Mouse (Mus musculus) testis, adult 2 months (tissue): ENCODE data around the gene Nr2c2. TPM values are rescaled to one million over a fixed set of nuclear protein-coding genes. Genes with fewer than 3 reads are reported as not detected.
"Not testable (repeated sequence)": the region's sequence is repeated elsewhere in the genome, so short reads cannot be mapped to it uniquely, and the experiment has no call there.

ENCODE experiments used
- H3K27ac ChIP-seq: fragments of 200-500 bp; 2 replicates; pipeline ENCODE4 v1.5.1; 2012; ENCODE audit warnings: low read depth, low read length; ENCODE audit not compliant: control insufficient read depth, insufficient read depth
- H3K27me3 ChIP-seq: fragments of 200-500 bp; 2 replicates; pipeline ENCODE4 v1.6.1; 2012; ENCODE audit warnings: mild to moderate bottlenecking, low read length, moderate library complexity; ENCODE audit not compliant: control insufficient read depth, insufficient read depth
- H3K36me3 ChIP-seq: fragments of 200-500 bp; 2 replicates; pipeline ENCODE4 v1.6.1; 2012; ENCODE audit warnings: mild to moderate bottlenecking, low read length; ENCODE audit not compliant: control insufficient read depth, insufficient read depth
- H3K4me1 ChIP-seq: fragments of 200-500 bp; 2 replicates; pipeline ENCODE4 v1.6.1; 2012; ENCODE audit warnings: low read length; ENCODE audit not compliant: control insufficient read depth, insufficient read depth
- H3K4me3 ChIP-seq: fragments of 200-500 bp; 2 replicates; pipeline ENCODE4 v1.5.1; 2012; ENCODE audit warnings: low read depth, mild to moderate bottlenecking, low read length, moderate library complexity, mixed read lengths; ENCODE audit not compliant: control insufficient read depth
- CTCF ChIP-seq: fragments of 200-500 bp; IDR thresholded peaks from 2 replicates; pipeline ENCODE4 v1.5.1; 2012; ENCODE audit warnings: low read depth, mild to moderate bottlenecking, inconsistent platforms, low read length, moderate library complexity; ENCODE audit not compliant: control insufficient read depth, insufficient read depth, insufficient replicate concordance
- POLR2A ChIP-seq: fragments of 200-500 bp; IDR thresholded peaks from 2 replicates; pipeline ENCODE4 v1.6.1; 2012; ENCODE audit warnings: low read depth, mild to moderate bottlenecking, inconsistent platforms, low read length, moderate library complexity; ENCODE audit not compliant: control insufficient read depth
- polyA plus RNA-seq: library from polyadenylated mRNA; depleted of rRNA; stranded (reverse); fragments of >200 nt; gene quantifications from 2 replicates; pipeline ENCODE4 v1.2.3, GENCODE M21; 2012

The Nr2c2 gene
- polyA plus RNA-seq, 1 experiment: 22.4 TPM

- H3K4me3 ChIP-seq: no peak overlapping the region
- H3K36me3 ChIP-seq: no peaks in the 10 kb centered on the region
- no peak overlapping the region for H3K27ac ChIP-seq
- H3K27me3 ChIP-seq: no peaks in the 10 kb centered on the region
- peak; percentile 94 for TF ChIP-seq CTCF
- no peak for TF ChIP-seq POLR2A
- H3K4me1 ChIP-seq: no peaks in the 10 kb centered on the region
Measured at GRCm38 (mm10) chr6:92067146-92067790, 23.9 kb upstream of the Nr2c2 start.

GRCm38 (mm10) chr6:92071121-92071839 lies 19.9 kb upstream of the Nr2c2 start:
- H3K27me3 ChIP-seq: no peaks in the 10 kb centered on the region
- H3K4me1 ChIP-seq: no peaks in the 10 kb centered on the region
- no peak for TF ChIP-seq POLR2A
- no peak for TF ChIP-seq CTCF
- H3K4me3 ChIP-seq: no peak overlapping the region
- H3K36me3 ChIP-seq: no peaks in the 10 kb centered on the region
- H3K27ac ChIP-seq: no peak overlapping the region

DNA sequence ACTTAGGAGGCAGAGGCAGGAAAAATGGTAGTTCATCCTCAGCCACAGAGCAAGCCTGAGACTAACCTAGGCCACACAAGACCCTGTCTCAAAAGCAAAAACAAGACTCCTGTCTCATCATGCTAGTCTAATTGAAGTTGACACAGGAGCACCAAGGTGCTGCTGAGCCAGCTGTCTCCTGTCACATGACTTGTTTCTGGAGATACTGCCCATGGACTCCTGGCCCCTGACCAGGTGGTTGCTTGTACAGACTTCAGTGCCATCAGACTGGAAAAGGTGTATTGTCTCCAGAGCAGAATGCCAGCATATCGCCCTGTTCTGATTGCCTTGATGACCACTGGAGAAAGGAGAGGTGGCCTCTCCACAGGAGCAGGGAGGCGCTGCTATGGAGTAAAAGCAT lies 10.5 kb upstream of the Nr2c2 start:
- Histone ChIP-seq H3K27me3 (no peaks in the 10 kb centered on the region), H3K36me3 (no peaks in the 10 kb centered on the region), H3K4me1 (no peaks in the 10 kb centered on the region), H3K27ac (no peak overlapping the region), H3K4me3 (no peak overlapping the region)
- no peak for TF ChIP-seq POLR2A
- TF ChIP-seq CTCF: no peak

DNA sequence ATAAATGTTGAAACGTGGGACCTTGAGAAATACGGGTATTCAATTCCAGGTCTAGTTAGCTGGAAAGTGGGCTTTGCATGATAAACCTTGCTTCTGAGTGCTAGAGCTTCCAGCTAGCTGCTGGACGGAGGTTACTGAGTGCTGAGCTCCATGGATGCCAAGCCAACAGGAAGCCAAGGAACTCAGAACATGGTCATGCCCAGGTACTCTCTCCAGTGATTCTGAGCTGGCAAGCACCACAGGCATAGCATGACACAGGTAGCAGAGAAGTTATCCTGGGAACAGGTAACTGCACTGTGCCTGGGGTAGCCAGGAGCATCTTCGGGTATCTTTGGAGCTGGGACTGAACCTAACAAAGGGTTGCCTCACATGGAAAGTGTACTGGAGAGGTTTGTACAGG lies 8.4 kb upstream of the Nr2c2 start:
- H3K27me3 ChIP-seq: no peaks in the 10 kb centered on the region
- no peaks in the 10 kb centered on the region for H3K36me3 ChIP-seq
- no peak overlapping the region for H3K4me3 ChIP-seq
- no peak overlapping the region for H3K27ac ChIP-seq
- no peaks in the 10 kb centered on the region for H3K4me1 ChIP-seq
- TF ChIP-seq POLR2A: no peak
- TF ChIP-seq CTCF: no peak

DNA sequence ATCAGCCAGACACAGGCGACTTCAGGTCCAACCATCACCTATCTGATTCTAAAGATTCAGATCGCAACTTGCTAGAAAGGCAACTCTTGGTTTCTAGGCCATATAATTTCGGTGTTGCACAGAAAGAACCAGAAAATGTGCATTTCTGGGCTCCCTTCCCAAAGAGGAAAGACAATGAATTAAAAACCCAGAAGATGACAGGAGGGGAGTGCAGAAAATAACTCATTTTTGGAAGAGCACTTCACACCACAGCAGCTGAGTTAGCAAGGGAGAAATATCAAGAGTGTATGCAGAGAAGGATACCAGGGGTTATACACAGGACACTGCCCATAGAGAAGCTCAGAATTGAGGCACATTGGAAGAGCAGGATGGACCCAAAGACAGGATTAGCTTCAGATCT lies 6.3 kb upstream of the Nr2c2 start:
- H3K36me3 ChIP-seq: no peaks in the 10 kb centered on the region
- no peak for TF ChIP-seq POLR2A
- TF ChIP-seq CTCF: no peak

DNA sequence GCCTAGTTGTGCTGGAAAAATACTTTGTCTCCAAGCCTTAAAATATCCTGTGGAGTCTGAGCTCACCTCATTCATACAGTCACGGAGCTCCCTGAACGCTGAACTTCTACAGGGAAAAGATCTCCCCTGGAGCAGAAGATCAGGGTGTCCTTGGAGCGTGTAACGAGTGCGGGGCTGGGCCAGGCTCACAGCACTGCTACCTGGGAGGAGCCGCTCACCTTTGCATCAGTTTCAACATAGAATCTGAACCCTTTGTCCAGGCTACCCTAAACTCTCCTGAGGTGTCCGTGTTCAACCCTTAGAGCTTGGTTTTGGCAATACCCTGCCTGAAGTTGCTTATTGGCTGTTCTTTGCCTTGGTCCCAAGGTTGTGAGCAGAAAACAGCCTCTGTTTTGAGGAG lies 2.0 kb upstream of the Nr2c2 start:
- H3K27me3 ChIP-seq, H3K36me3 ChIP-seq, H3K4me1 ChIP-seq, H3K27ac ChIP-seq, H3K4me3 ChIP-seq: not testable (repeated sequence)

More for the DNA sequence above, 6.3 kb upstream of the Nr2c2 start:
- Histone ChIP-seq H3K4me3 (no peak overlapping the region), H3K27me3 (no peaks in the 10 kb centered on the region), H3K4me1 (no peaks in the 10 kb centered on the region), H3K27ac (no peak overlapping the region)

DNA sequence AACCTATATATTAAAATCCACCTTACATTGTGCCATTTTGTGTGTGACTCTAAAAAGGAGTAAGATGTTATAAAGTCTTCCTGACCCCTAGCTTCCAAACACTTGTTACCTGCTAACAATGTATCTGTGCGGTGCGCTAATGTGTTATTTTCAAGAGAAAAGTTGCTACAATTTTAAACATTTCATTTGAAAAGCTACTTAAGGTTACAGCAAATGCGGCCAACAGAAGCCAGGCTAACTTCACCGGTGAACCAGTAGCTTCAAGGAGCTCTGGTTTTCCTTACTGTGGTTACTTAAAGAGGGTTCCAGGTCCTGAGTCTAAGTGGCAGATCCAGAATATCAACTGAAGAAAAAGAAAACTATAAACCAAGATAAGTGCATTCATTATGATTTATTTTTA lies 1.2 kb upstream of the Nr2c2 start:
- peaks cover 3% of the 10 kb centered on the region for H3K4me1 ChIP-seq
- no peak overlapping the region for H3K27ac ChIP-seq
- TF ChIP-seq POLR2A (no peak), CTCF (no peak)
- no peaks in the 10 kb centered on the region for H3K36me3 ChIP-seq
- no peak overlapping the region for H3K4me3 ChIP-seq
- no peaks in the 10 kb centered on the region for H3K27me3 ChIP-seq

DNA sequence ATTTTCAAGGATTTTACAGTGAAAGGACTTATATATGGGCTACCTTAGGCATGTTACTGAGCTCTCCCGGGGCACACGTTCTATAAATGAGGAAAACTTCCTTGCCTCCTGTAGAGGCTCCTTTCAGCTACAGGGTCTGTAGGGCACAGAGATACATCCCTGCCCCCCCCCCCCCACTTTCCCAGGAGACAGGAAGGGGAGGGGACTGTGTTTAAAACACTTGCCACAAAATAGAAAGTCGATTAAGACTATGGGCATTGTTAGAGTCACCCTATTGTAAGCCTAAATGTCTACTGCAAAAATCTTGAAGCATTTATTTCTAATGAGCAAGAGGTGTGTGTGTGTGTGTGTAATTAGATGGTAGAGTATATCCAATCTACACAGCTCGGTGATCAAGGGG lies 693 bp upstream of the Nr2c2 start:
- Histone ChIP-seq H3K27ac (peak overlapping the region; percentile 96), H3K4me1 (peaks cover 3% of the 10 kb centered on the region), H3K4me3 (peak overlapping the region; percentile 92), H3K27me3 (no peaks in the 10 kb centered on the region), H3K36me3 (no peaks in the 10 kb centered on the region)
- TF ChIP-seq CTCF (no peak), POLR2A (no peak)
